11 mouse cellular contexts compared by ENCODE assay signal in genomic region chr11:43539863-43540262, GRCm38 (mm10). TPM values are rescaled to one million over a fixed set of nuclear protein-coding genes. Genes with fewer than 3 reads are reported as not detected.
DNase-seq lines count a peak whose midpoint lies in the region; ATAC-seq lines count a peak whose summit lies in the region.
"Had no signal": no experiment of that assay in that cellular context is flagged by ENCODE, and none has a peak within 500 bp of the region (broad histone marks: within the 10 kb centered on the region; RNA-seq: fewer than 3 reads in every experiment).

No protein-coding gene starts in this region.

- no peaks in the 10 kb centered on the region for H3K27me3 ChIP-seq in kidney, embryonic 15.5 days
- no peaks in the 10 kb centered on the region for H3K27me3 ChIP-seq in embryonic facial prominence, embryonic 12.5 days
- H3K27me3 ChIP-seq in hindbrain, embryonic 14.5 days (ENCODE audit: control insufficient read depth, insufficient read depth, low read length) = no peaks in the 10 kb centered on the region
- H3K27me3 ChIP-seq in midbrain, embryonic 16.5 days (ENCODE audit: control insufficient read depth, insufficient read depth, low read depth, low read length) = no peaks in the 10 kb centered on the region
- H3K27me3 ChIP-seq: limb, embryonic 15.5 days had no signal

- no peak overlapping the region for H3K9ac ChIP-seq in kidney, embryonic 15.5 days
- no peak overlapping the region for H3K9ac ChIP-seq in embryonic facial prominence, embryonic 12.5 days
- H3K9ac ChIP-seq in hindbrain, embryonic 14.5 days = no peak overlapping the region
- no peak overlapping the region for H3K9ac ChIP-seq in midbrain, embryonic 16.5 days (ENCODE audit: low read depth, low read length)
- H3K9ac ChIP-seq: limb, embryonic 15.5 days had no signal

- no peak overlapping the region for H3K4me3 ChIP-seq in kidney, embryonic 15.5 days (replicated peaks)
- no peak overlapping the region for H3K4me3 ChIP-seq in embryonic facial prominence, embryonic 12.5 days
- no peak overlapping the region for H3K4me3 ChIP-seq in hindbrain, embryonic 14.5 days (replicated peaks; ENCODE audit: low read length)
- no peak overlapping the region for H3K4me3 ChIP-seq in midbrain, embryonic 16.5 days (ENCODE audit: low read depth, low read length)
- H3K4me3 ChIP-seq: layer of hippocampus, adult 2 months; limb, embryonic 15.5 days had no signal

- peak overlapping the region; percentile 42; the same call in 1 of the 2 replicates for H3K27ac ChIP-seq in kidney, embryonic 15.5 days
- no peak overlapping the region for H3K27ac ChIP-seq in embryonic facial prominence, embryonic 12.5 days
- peak overlapping the region; percentile 29; the same call in 1 of the 2 replicates for H3K27ac ChIP-seq in hindbrain, embryonic 14.5 days
- no peak overlapping the region for H3K27ac ChIP-seq in midbrain, embryonic 16.5 days (ENCODE audit: low read length)
- H3K27ac ChIP-seq: layer of hippocampus, adult 2 months; limb, embryonic 15.5 days; macrophage had no signal

- no peaks in the 10 kb centered on the region for H3K9me3 ChIP-seq in kidney, embryonic 15.5 days (replicated peaks)
- no peaks in the 10 kb centered on the region for H3K9me3 ChIP-seq in embryonic facial prominence, embryonic 12.5 days
- H3K9me3 ChIP-seq in hindbrain, embryonic 14.5 days (ENCODE audit: control insufficient read depth, low read length) = no peaks in the 10 kb centered on the region
- H3K9me3 ChIP-seq in midbrain, embryonic 16.5 days (replicated peaks; ENCODE audit: control insufficient read depth, low read length, poor library complexity, severe bottlenecking) = no peaks in the 10 kb centered on the region
- H3K9me3 ChIP-seq: limb, embryonic 15.5 days had no signal

- DNase-seq in kidney, postnatal 14 days = no peak
- DNase-seq in hindbrain, embryonic 14.5 days (ENCODE audit: low spot score) = no peak
- no peak for DNase-seq in layer of hippocampus, postnatal 36 days
- no peak for DNase-seq in cerebellum, adult 18-20 months
- DNase-seq in adipocyte (ENCODE audit: low spot score) = no peak

- H3K36me3 ChIP-seq in kidney, embryonic 15.5 days = peaks cover 50% of the 10 kb centered on the region
- H3K36me3 ChIP-seq in embryonic facial prominence, embryonic 12.5 days = peaks cover 38% of the 10 kb centered on the region
- no peaks in the 10 kb centered on the region; the same call in 1 of the 2 replicates for H3K36me3 ChIP-seq in hindbrain, embryonic 14.5 days (replicated peaks; ENCODE audit: control insufficient read depth, insufficient read depth)
- no peaks in the 10 kb centered on the region for H3K36me3 ChIP-seq in midbrain, embryonic 16.5 days (ENCODE audit: control insufficient read depth, insufficient read depth, low read length)
- H3K36me3 ChIP-seq: limb, embryonic 15.5 days had no signal

- ATAC-seq in kidney, embryonic 15.5 days (replicated peaks; ENCODE audit: low FRiP score) = peak; percentile 79
- ATAC-seq in embryonic facial prominence, embryonic 12.5 days (ENCODE audit: insufficient number of reproducible peaks, insufficient read depth, low FRiP score, low TSS enrichment) = 0 out of 2 replicates have a peak, but pooled peaks have one; percentile 55
- ATAC-seq in hindbrain, embryonic 14.5 days (ENCODE audit: low FRiP score) = peak; percentile 38; the same call in 1 of the 2 replicates
- ATAC-seq in midbrain, embryonic 16.5 days = peak; percentile 73; the same call in 1 of the 2 replicates

- WGBS in kidney, embryonic 15.5 days = 25% methylated on average over 6 of the region's 6 CpGs
- 9% methylated on average over 6 of the region's 6 CpGs for WGBS in embryonic facial prominence, embryonic 12.5 days
- 18% methylated on average over 6 of the region's 6 CpGs for whole genome bisulfite sequencing in hindbrain, embryonic 14.5 days
- WGBS in midbrain, embryonic 16.5 days = 16% methylated on average over 6 of the region's 6 CpGs

- no peak overlapping the region for H3K4me2 ChIP-seq in kidney, embryonic 15.5 days
- H3K4me2 ChIP-seq in embryonic facial prominence, embryonic 12.5 days (replicated peaks) = no peak overlapping the region
- 0 out of 2 replicates have a peak overlapping the region, but pooled peaks have one; percentile 16 for H3K4me2 ChIP-seq in hindbrain, embryonic 14.5 days (replicated peaks)
- H3K4me2 ChIP-seq in midbrain, embryonic 16.5 days (ENCODE audit: low read length) = no peak overlapping the region
- H3K4me2 ChIP-seq: limb, embryonic 15.5 days had no signal

- peaks cover 55% of the 10 kb centered on the region for H3K4me1 ChIP-seq in kidney, embryonic 15.5 days
- peaks cover 16% of the 10 kb centered on the region for H3K4me1 ChIP-seq in embryonic facial prominence, embryonic 12.5 days
- peaks cover 11% of the 10 kb centered on the region for H3K4me1 ChIP-seq in hindbrain, embryonic 14.5 days (replicated peaks; ENCODE audit: control insufficient read depth, insufficient read depth, low read length)
- H3K4me1 ChIP-seq in midbrain, embryonic 16.5 days (ENCODE audit: control insufficient read depth, insufficient read depth, low read length) = peaks cover 8% of the 10 kb centered on the region; the same call in 1 of the 2 replicates

RNA-seq across cellular contexts. Expression of gene Ccnjl, which starts 11.3 kb away (rescaled TPM):
- polyA plus RNA-seq in kidney, embryonic 15.5 days (2015; fragmentation: Nextera tagmentation; extraction: Ambion mirVana) = 27.0 and 29.2 TPM in 2 replicates
- 22.7 and 23.6 TPM in 2 replicates for polyA plus RNA-seq in embryonic facial prominence, embryonic 12.5 days (2016; fragmentation: Nextera tagmentation; extraction: Ambion mirVana)
- 10.9 and 11.9 TPM in 2 replicates for polyA plus RNA-seq in hindbrain, embryonic 14.5 days (2014; fragmentation: Nextera tagmentation; extraction: Ambion mirVana)
- polyA plus RNA-seq in midbrain, embryonic 16.5 days (2015; fragmentation: Nextera tagmentation; extraction: Ambion mirVana) = 7.4 and 10.4 TPM in 2 replicates
- 10 to 100 TPM in 1 of 2 experiments, 1 to 10 TPM in 1; 8.3 to 11.3 TPM for total RNA-seq in layer of hippocampus, postnatal 36 days (2021)

RNA-seq across cellular contexts. Expression of gene 4933415A04Rik, which starts 47.0 kb away (rescaled TPM):
- polyA plus RNA-seq in kidney, embryonic 15.5 days (2015; fragmentation: Nextera tagmentation; extraction: Ambion mirVana) = 7.0 and 8.2 TPM in 2 replicates
- 5.6 and 5.9 TPM in 2 replicates for polyA plus RNA-seq in embryonic facial prominence, embryonic 12.5 days (2016; fragmentation: Nextera tagmentation; extraction: Ambion mirVana)
- polyA plus RNA-seq in hindbrain, embryonic 14.5 days (2014; fragmentation: Nextera tagmentation; extraction: Ambion mirVana) = 2.2 and 3.3 TPM in 2 replicates
- polyA plus RNA-seq in midbrain, embryonic 16.5 days (2015; fragmentation: Nextera tagmentation; extraction: Ambion mirVana) = 3.0 and 3.2 TPM in 2 replicates
- total RNA-seq in layer of hippocampus, postnatal 36 days (2021) = 1 to 10 TPM; 1.3 to 2.5 TPM
- polyA plus RNA-seq: macrophage had no signal

Comparison
In these comparisons a context has a peak if more than half of its experiments do, and no peak if none do; other contexts are left out.
1. H3K27ac ChIP-seq: peak in kidney, embryonic 15.5 days (single experiment) and hindbrain, embryonic 14.5 days (single experiment); none in embryonic facial prominence, embryonic 12.5 days (single experiment) and midbrain, embryonic 16.5 days (single experiment).
2. Peak in every context shown above with its lines, with median percentiles within 50 percentile points of each other: ATAC-seq.